Mouse (Mus musculus): ENCODE measurements at regions not wholly inside any gene's neighbourhood (a gene's known extent, or its start where the extent isn't known, plus 50 kb on each side); places are given as distances from the start of the nearest gene placed in this dataset.
A peak's percentile ranks its signal among the peaks of the same experiment; 100 is the strongest.

- DNase-seq: peak; percentile 88
Observed at GRCm38 (mm10) chr19:54248256-54248936, 204.4 kb downstream of the Adra2a start.

GRCm38 (mm10) chr19:54252145-54252664 lies 208.3 kb downstream of the Adra2a start:
- DNase-seq: no peak

- no peak for DNase-seq
Observed at GRCm38 (mm10) chr19:54257889-54258288, 213.9 kb downstream of the Adra2a start.

GRCm38 (mm10) chr19:54259175-54259574 lies 215.2 kb downstream of the Adra2a start:
- DNase-seq: no peak

GRCm38 (mm10) chr19:54277368-54277767 lies 233.4 kb downstream of the Adra2a start:
- no peak for DNase-seq

- no peak for DNase-seq
Observed at GRCm38 (mm10) chr19:54285481-54285880, 241.5 kb downstream of the Adra2a start.

GRCm38 (mm10) chr19:54297663-54298388 lies 253.9 kb downstream of the Adra2a start:
- peak; percentile 35 for DNase-seq

- DNase-seq: no peak
Observed at GRCm38 (mm10) chr19:54311289-54311688, 267.3 kb downstream of the Adra2a start.

- DNase-seq: peak; percentile 64
Observed at GRCm38 (mm10) chr19:54311723-54312122, 267.8 kb downstream of the Adra2a start.

- peak; percentile 55 for DNase-seq
Observed at GRCm38 (mm10) chr19:54323276-54323675, 279.3 kb downstream of the Adra2a start.

GRCm38 (mm10) chr19:54324991-54325390 lies 281.0 kb downstream of the Adra2a start:
- no peak for DNase-seq

- no peak for DNase-seq
Observed at GRCm38 (mm10) chr19:54332140-54332539, 288.2 kb downstream of the Adra2a start.

GRCm38 (mm10) chr19:54340778-54341291 lies 296.9 kb downstream of the Adra2a start:
- no peak for DNase-seq

GRCm38 (mm10) chr19:54359731-54360130 lies 315.8 kb downstream of the Adra2a start:
- no peak for DNase-seq

- DNase-seq: no peak
Observed at GRCm38 (mm10) chr19:54360660-54361059, 316.7 kb downstream of the Adra2a start.

GRCm38 (mm10) chr19:54385101-54385500 lies 341.1 kb downstream of the Adra2a start:
- DNase-seq: no peak

GRCm38 (mm10) chr19:54391406-54391805 lies 347.5 kb downstream of the Adra2a start:
- no peak for DNase-seq

GRCm38 (mm10) chr19:54399651-54400050 lies 355.7 kb downstream of the Adra2a start:
- DNase-seq: no peak

- DNase-seq: no peak
Observed at GRCm38 (mm10) chr19:54407904-54408303, 364.0 kb downstream of the Adra2a start.

GRCm38 (mm10) chr19:54429062-54429461 lies 385.1 kb downstream of the Adra2a start:
- peak; percentile 66 for DNase-seq

- peak; percentile 23 for DNase-seq
Observed at GRCm38 (mm10) chr19:54440713-54441112, 396.8 kb downstream of the Adra2a start.

GRCm38 (mm10) chr19:54460426-54461170 lies 416.6 kb downstream of the Adra2a start:
- DNase-seq: peak; percentile 34

- peak; percentile 6 for DNase-seq
Observed at GRCm38 (mm10) chr19:54462480-54462879, 418.5 kb downstream of the Adra2a start.

Measured in heart, adult 11 months (tissue).